Mouse (Mus musculus) liver, embryonic 16.5 days (tissue): ENCODE measurements around the gene Rrm2. TPM values are rescaled to one million over a fixed set of nuclear protein-coding genes. Genes with fewer than 3 reads are reported as not detected.

ENCODE experiments used
- ATAC-seq: fragments of 200-750 bp; cut with Nextera tagmentation; 2 replicates; pipeline ENCODE4 v1.8.0; 2017; ENCODE audit warnings: low read depth, mild to moderate bottlenecking, moderate number of reproducible peaks, moderate library complexity
- H3K27ac ChIP-seq: fragments of 300-500 bp; sonication (generic); 2 replicates; pipeline ENCODE4 v1.5.1; 2014; ENCODE audit warnings: mild to moderate bottlenecking, low read length
- H3K27me3 ChIP-seq: fragments of 300-500 bp; sonication (generic); 2 replicates; pipeline ENCODE4 v1.6.1; 2014; ENCODE audit warnings: low read depth, low read length, mixed read lengths; ENCODE audit not compliant: control insufficient read depth, insufficient read depth
- H3K36me3 ChIP-seq: fragments of 300-500 bp; sonication (generic); 2 replicates; pipeline ENCODE4 v1.6.1; 2014; ENCODE audit warnings: mild to moderate bottlenecking; ENCODE audit not compliant: control insufficient read depth, insufficient read depth
- H3K4me1 ChIP-seq: fragments of 300-500 bp; sonication (generic); 2 replicates; pipeline ENCODE4 v1.6.1; 2014; ENCODE audit warnings: low read depth, low read length, mixed read lengths; ENCODE audit not compliant: control insufficient read depth
- H3K4me2 ChIP-seq: fragments of 300-500 bp; sonication (generic); 2 replicates; pipeline ENCODE4 v1.6.1; 2014; ENCODE audit warnings: low read depth, low read length, mixed read lengths
- H3K4me3 ChIP-seq: fragments of 300-500 bp; sonication (generic); 2 replicates; pipeline ENCODE4 v1.5.1; 2014; ENCODE audit warnings: low read depth, mild to moderate bottlenecking, low read length
- H3K9ac ChIP-seq: fragments of 300-500 bp; sonication (generic); 2 replicates; pipeline ENCODE4 v1.6.1; 2014; ENCODE audit warnings: low read depth, low read length
- H3K9me3 ChIP-seq: fragments of 300-500 bp; sonication (generic); replicated peaks from 2 replicates; pipeline ENCODE4 v1.6.1; 2016; ENCODE audit warnings: low read length; ENCODE audit not compliant: control insufficient read depth
- WGBS: fragments of 180-500 bp; shearing (Covaris S2); extraction: QIAGEN DNeasy Blood & Tissue Kit; methylation state at CpG from one replicate; pipeline ENCODE4 v1.1.7; 2014; ENCODE audit not compliant: insufficient replicate concordance; 5-methylcytosine and 5-hydroxymethylcytosine counted together
- polyA plus RNA-seq: library from polyadenylated mRNA; unstranded; fragments of >200 nt; fragmentation: Nextera tagmentation; extraction: Ambion mirVana; gene quantifications from 2 replicates; pipeline ENCODE4 v1.2.1, GENCODE M21; 2015

Rrm2 gene
- polyA plus RNA-seq, 1 experiment from 2014 or later: 418 TPM

DNA sequence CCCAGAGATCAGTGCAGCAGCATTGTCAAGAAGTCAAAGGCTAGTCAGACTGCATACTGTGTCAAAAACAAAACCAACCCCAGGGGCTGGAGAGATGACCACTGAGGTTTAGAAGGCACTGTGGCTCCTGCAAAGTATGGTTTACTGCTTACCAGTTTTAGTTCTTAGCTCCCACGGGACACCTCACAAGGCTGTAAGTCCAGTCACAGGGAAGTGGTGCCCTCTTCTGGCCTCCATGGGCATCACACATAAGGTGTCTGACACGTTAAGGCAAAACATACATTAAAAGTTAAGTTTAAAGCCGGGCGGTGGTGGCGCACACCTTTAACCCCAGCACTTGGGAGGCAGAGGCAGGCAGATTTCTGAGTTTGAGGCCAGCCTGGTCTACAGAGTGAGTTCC lies 2.6 kb downstream of the Rrm2 start:
- Histone ChIP-seq H3K9me3 (no peaks in the 10 kb centered on the region), H3K27ac (peak overlapping the region; percentile 86), H3K36me3 (peaks cover 52% of the 10 kb centered on the region), H3K9ac (peak overlapping the region; percentile 95), H3K4me2 (peak overlapping the region; percentile 56), H3K27me3 (no peaks in the 10 kb centered on the region), H3K4me3 (peak overlapping the region; percentile 97), H3K4me1 (peaks cover 55% of the 10 kb centered on the region)
- WGBS: 59% methylated on average over 5 of the region's 5 CpGs
- no peak for ATAC-seq

DNA sequence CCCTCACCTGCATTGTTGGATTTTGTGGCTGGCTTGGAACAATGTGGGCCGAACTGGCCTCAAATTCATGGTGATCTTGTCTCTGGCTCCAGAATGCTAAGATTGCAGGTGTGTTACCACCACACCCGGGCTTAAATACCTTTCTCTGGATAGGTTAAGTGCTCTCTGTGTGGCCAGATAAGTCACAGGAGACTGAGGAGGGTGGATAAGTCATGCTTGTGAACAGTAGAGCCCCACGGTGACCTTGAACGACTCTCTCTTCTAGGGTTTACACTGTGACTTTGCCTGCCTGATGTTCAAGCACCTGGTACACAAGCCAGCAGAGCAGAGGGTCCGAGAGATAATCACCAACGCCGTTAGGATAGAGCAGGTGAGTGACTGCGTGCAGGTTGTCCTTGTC lies 4.4 kb downstream of the Rrm2 start:
- Histone ChIP-seq H3K36me3 (peaks cover 52% of the 10 kb centered on the region), H3K4me2 (peak overlapping the region; percentile 56), H3K4me3 (peak overlapping the region; percentile 97), H3K27ac (peak overlapping the region; percentile 18), H3K9me3 (no peaks in the 10 kb centered on the region), H3K9ac (0 out of 2 replicates have a peak overlapping the region, but pooled peaks have one; percentile 16), H3K4me1 (peaks cover 56% of the 10 kb centered on the region), H3K27me3 (no peaks in the 10 kb centered on the region)
- no peak for ATAC-seq
- 74% methylated on average over 8 of the region's 8 CpGs for WGBS

DNA sequence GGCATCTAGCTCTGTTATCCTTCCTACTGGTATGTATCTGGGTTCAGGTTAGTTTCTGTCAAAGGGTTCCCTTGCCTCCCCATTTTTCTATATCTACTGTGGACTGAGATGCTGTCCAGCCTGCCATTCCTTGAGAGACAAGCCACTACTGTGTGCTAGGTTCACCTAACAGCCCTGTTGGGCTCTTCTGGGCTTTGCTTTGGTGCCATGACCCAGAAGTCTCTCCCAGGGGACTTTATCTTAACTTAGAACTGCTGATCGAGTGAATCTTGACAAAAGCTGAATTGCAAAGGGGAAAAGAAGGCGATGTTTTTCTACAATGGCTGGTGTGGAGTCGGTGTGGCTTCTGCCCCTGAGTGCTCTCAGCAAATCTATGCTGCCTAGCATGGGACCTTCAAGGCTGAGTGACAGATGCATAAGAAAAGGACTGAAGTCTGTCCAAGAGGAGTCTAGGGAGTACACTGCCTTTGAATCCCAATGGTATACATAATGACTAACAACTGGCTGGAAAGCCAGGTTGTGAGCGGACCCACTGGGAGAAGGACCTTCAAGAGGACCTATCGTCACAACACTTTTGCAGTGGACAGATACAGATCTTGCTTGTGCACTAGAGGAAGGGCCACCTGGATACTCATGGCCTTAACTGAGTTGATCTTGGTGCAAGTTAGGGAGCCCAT lies 6.7 kb downstream of the Rrm2 start:
- Histone ChIP-seq H3K4me3 (no peak overlapping the region), H3K9ac (peak overlapping the region; percentile 26), H3K4me2 (peak overlapping the region; percentile 14), H3K27ac (peak overlapping the region; percentile 74), H3K9me3 (no peaks in the 10 kb centered on the region), H3K4me1 (peaks cover 56% of the 10 kb centered on the region), H3K36me3 (peaks cover 46% of the 10 kb centered on the region), H3K27me3 (no peaks in the 10 kb centered on the region)
- no peak for ATAC-seq
- 56% methylated on average over 5 of the region's 5 CpGs for WGBS

DNA sequence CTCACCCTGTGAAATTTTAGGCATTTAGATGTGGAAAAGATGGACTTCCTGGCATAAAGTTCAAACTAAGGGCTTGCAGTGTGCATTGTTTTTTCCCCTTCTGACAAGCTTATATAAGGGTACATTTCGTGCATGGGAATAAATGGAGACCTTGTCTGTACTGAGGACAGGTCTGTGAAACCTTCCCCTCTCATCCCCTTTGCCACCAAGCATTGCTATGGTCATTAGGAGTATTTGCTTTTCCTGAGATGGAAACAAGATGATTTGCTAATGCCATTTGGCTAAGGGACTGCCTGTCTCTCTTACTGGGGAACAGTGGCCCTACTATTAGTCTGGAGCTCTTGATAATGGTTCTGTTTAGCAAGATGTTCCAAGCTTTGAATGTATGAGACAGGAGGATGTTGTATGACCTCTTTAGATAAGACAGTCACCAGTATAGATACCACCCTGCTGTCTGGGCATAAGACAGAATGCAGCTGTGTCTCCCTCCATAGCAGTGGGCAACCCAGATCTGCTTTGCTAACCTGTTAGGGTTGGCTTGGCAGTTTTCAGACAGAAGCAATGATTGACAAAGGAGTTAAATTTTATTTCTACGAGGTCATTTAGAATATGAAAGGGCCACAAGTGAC lies 7.3 kb downstream of the Rrm2 start:
- Histone ChIP-seq H3K4me2 (peak overlapping the region; percentile 14), H3K4me1 (peaks cover 54% of the 10 kb centered on the region), H3K27me3 (no peaks in the 10 kb centered on the region), H3K4me3 (no peak overlapping the region), H3K27ac (peak overlapping the region; percentile 74), H3K9ac (peak overlapping the region; percentile 26; the same call in 1 of the 2 replicates), H3K9me3 (no peaks in the 10 kb centered on the region), H3K36me3 (peaks cover 43% of the 10 kb centered on the region)
- 45% methylated on average over 2 of the region's 2 CpGs for WGBS
- ATAC-seq: peak; percentile 88

DNA sequence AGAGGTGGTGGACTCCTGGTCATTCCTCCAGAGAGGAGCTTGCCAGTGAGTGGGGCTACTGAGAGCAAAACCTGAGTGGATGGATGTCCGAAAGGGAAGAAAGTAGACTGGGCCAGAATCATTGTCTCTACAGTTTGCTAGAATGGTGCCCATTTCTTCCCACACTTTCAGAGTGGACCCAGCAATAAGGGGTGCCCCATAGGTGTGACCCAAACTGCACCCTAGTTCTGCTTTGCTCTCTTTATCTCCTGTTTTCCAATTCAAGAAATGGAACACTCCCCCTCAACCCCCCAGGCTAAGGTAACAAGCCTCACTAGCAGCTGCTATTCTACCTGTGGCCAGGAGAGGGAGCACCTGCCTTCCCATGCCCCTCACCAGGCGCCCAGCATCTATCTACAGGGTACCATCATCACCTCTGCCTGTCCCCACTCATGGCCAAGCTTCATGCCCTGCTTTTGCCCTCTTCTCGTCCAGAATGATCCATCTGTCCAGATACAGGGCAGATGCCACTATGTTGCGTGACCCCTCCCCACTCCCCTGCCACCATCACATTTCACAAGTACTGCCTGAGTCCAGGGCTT lies 8.8 kb downstream of the Rrm2 start:
- no peak overlapping the region for H3K4me2 ChIP-seq
- WGBS: 43% methylated on average over 4 of the region's 4 CpGs
- no peak overlapping the region for H3K4me3 ChIP-seq
- H3K4me1 ChIP-seq: peaks cover 40% of the 10 kb centered on the region
- no peaks in the 10 kb centered on the region for H3K9me3 ChIP-seq
- peaks cover 29% of the 10 kb centered on the region for H3K36me3 ChIP-seq
- no peak overlapping the region for H3K9ac ChIP-seq
- H3K27ac ChIP-seq: no peak overlapping the region; the same call in 1 of the 2 replicates
- H3K27me3 ChIP-seq: no peaks in the 10 kb centered on the region
- no peak for ATAC-seq

DNA sequence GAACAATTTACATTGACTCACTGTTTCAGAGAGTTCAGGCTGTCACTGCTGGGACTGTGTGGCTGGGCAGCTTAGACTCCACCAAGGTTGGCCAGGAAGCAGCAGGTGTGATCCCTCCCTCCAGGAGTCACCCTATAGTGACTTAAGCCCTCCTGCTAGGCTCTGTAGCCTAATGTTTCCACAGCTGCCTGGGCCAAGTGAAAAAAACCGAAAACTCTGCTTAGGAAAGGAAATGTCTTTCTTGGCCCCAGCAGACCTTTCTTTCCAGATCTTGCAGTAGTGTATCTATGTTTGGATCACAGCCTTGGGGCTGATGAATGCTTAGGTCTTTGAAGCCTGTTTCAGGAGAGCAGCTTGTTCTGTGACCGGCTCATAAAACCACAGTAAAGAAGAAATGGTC lies 15.4 kb downstream of the Rrm2 start:
- peaks cover 5% of the 10 kb centered on the region; the same call in 1 of the 2 replicates for H3K4me1 ChIP-seq
- H3K4me3 ChIP-seq: no peak overlapping the region
- H3K36me3 ChIP-seq: no peaks in the 10 kb centered on the region
- no peak for ATAC-seq
- no peaks in the 10 kb centered on the region for H3K27me3 ChIP-seq
- H3K27ac ChIP-seq: no peak overlapping the region
- no peak overlapping the region for H3K4me2 ChIP-seq
- no peaks in the 10 kb centered on the region for H3K9me3 ChIP-seq
- WGBS: 44% methylated on average over 2 of the region's 2 CpGs
- H3K9ac ChIP-seq: no peak overlapping the region

DNA sequence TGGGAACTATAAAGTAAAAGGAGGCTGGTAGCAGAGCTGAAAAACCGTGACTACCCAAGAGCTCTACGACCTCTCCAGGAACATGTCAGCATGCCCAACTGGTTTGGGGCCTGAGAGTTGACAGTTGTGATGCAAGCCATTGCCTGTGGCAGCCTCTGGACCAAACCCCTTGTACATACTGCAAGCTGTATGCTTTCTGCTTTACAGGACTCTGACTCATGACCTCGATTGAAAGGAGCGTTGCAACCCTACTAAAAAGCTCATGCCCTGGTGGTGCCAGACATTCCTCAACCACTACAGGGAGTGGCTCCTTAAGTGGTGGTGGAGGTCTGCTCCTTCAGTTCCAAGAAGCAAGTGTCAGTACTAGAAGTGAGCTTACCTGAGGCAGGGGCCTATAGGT lies 15.8 kb downstream of the Rrm2 start:
- H3K4me1 ChIP-seq: peaks cover 5% of the 10 kb centered on the region; the same call in 1 of the 2 replicates
- H3K4me3 ChIP-seq: no peak overlapping the region
- ATAC-seq: no peak
- no peaks in the 10 kb centered on the region for H3K36me3 ChIP-seq
- 36% methylated on average over 4 of the region's 4 CpGs for WGBS
- H3K27ac ChIP-seq: no peak overlapping the region
- no peaks in the 10 kb centered on the region for H3K9me3 ChIP-seq
- no peaks in the 10 kb centered on the region for H3K27me3 ChIP-seq
- H3K9ac ChIP-seq: no peak overlapping the region
- no peak overlapping the region for H3K4me2 ChIP-seq

DNA sequence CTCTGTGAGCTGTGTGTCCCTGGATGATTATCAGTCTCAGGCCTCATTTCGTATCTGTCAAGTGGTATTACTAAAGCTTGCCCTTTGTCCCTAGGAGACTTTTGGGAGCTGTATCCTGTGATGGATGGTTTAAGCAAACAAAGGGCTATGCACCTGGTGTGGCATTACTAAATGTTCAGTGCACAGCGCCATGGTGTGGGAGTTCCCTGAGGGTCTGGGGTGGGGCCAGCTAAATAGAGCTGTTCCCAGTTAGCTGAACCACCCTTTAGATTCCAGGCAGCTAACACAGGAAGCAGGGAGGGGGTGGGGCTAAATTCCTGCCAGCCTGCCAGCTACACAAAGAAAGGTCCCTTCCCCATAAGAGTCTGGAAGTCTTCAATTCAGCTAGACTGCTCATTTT lies 16.3 kb downstream of the Rrm2 start:
- WGBS: 29% methylated on average over 2 of the region's 2 CpGs
- Histone ChIP-seq H3K4me3 (no peak overlapping the region), H3K36me3 (no peaks in the 10 kb centered on the region), H3K4me2 (no peak overlapping the region), H3K4me1 (peaks cover 5% of the 10 kb centered on the region; the same call in 1 of the 2 replicates), H3K27me3 (no peaks in the 10 kb centered on the region), H3K9me3 (no peaks in the 10 kb centered on the region; the same call in 1 of the 2 replicates), H3K27ac (no peak overlapping the region), H3K9ac (no peak overlapping the region)
- no peak for ATAC-seq
